Mouse (Mus musculus) Muller cell, postnatal 12 days (primary cell): ENCODE results near the gene Plekhb2.

ENCODE experiments used
- DNase-seq: peaks from one replicate; pipeline ENCODE4 v3.0.0-alpha.2; 2015; ENCODE audit errors: inconsistent ontology term

Gene Plekhb2

DNA sequence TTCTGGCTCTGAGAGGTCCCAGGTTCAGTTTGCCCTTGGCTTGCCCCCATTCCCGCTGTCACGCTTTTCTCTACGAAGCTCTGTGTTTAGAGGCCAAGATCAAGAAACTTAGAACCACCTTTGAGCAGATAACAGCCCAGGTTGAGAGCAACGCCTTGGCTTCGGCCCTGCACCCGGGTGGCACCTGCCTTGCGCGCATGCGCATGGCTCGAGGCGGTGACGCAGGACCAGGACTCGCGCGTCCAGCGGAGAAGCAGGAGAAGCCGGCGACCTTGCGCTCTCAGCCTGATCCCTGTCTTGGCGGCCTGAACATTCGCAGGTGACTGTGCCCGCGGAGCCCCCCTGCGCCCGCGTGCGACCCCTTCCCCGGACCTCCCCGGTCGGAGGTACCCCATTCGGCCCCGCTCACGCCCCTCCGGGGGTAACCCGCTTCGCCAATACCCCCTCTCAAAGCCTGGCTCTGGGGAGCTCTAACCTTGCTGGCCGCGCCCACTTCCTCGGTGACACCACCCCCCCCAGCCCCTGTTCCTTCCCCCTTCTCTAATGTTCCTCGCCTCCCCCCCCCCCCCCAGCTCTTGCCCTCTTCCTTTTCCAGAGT, at the start of gene Plekhb2:
Plekhb2 (plus strand) TSS at position 232 of the 598 bp plus-strand sequence.
- DNase-seq = peak; percentile 82

DNA sequence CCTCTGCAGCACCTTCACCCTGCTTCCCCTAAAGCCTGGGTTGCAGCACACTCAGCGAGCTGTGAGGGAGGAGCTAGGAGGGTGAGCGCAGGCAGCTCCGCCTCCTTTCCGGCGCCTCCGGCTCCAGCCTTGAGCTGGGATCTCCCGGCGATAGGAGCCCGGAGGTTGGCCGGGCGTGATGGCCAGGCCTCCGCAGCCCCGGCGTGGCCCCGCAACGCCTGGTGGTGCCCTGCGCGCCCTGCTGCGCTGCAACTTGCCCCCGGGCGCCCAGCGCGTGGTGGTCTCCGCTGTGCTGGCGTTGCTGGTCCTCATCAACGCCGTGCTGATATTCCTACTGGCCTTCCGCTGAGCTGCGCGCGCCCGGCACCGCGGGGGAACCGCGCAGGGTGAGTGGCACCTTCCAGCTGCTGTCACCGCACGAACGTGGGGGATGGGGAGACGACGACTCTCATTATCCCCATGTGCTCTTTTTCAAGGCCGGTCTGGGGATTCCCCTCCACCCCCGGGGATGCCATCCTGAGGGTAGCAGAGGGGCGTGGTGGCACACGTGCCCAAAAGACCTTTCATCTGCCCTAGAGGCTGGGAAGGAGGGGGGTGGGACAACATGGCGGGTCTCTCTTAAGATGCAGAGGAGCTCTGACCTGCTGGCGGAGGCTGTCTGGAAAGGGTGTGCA, 48.0 kb upstream of the Plekhb2 start:
- DNase-seq = peak; percentile 68

- no peak for DNase-seq
Measured at GRCm38 (mm10) chr1:34802290-34802642, 47.5 kb upstream of the Plekhb2 start.

DNA sequence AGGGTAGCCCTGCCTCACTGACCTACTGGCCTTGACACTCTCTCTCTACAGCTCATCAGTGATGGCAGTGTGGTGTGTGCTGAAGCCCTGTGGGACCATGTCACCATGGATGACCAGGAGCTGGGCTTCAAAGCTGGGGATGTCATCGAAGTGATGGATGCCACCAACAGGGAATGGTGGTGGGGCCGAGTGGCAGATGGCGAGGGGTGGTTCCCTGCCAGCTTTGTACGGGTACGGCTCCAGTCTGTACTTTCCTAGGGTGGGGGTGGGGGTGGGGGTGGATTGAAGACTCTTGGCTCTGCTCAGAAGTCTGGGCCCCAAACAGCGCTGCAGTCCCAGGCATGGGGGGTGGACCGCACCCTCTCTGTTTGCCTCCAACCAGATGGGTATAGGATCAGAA, 44.9 kb upstream of the Plekhb2 start:
- DNase-seq = no peak

- no peak for DNase-seq
Measured at GRCm38 (mm10) chr1:34805931-34806520, 43.8 kb upstream of the Plekhb2 start.

DNA sequence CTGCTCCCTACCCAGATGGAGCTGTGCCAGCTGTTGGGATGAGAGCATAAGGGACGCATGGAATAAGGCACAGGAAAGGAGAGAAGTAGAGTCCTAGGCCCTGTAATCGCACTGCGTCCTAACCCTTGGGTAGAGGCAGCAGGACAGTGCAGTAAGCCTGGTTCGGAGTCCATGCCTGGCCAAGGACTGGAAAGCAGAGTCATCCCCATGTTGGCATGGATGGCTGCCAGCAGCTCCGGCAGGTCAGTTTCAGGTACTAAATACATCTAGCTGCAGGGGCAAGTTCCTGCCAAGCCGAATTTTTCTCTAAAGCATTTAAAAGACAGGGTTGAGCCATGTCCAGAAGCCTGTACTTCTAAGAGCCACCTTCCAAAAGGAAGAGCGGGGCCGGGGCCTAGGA, 41.3 kb upstream of the Plekhb2 start:
- no peak for DNase-seq

GRCm38 (mm10) chr1:34810293-34810692, 39.5 kb upstream of the Plekhb2 start:
- no peak for DNase-seq

DNA sequence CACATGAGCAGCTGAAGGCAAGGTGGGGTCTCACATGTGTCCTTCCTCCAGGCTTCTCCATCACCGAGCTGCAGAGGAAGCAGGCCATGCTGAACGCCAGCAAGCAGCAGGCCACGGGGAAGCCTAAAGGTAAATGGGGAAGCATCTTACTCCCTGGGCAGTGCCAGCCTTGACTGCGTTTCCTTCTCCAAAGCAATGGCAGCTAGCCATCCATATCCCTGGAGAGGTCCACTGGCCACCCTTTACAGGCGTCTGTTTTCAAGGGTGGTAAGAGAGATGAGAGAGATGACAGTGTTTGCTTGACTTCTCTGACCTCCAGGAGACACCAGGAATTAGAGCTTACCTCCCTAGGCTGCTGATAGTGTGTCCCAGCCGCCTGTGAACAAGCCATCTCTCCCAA, 38.7 kb upstream of the Plekhb2 start:
- DNase-seq = no peak

DNA sequence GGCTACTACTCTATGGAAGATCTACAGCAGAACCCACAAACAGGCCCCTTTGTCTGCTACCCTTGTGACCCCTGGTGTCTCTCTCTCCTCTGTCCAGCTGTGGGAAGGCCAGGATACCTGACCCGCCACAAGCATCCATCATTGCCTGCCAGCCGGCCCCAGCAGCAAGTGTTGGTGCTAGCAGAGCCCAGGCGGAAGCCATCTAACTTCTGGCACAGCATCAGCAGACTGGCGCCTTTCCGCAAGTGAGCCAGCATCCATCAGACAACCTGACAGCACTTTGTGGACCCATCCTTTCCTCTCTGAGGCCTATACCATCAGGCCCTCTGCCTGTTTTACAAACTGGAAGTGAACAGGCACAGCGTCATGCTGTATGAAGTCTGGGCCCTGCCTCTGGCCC, 38.2 kb upstream of the Plekhb2 start:
- DNase-seq = no peak

DNA sequence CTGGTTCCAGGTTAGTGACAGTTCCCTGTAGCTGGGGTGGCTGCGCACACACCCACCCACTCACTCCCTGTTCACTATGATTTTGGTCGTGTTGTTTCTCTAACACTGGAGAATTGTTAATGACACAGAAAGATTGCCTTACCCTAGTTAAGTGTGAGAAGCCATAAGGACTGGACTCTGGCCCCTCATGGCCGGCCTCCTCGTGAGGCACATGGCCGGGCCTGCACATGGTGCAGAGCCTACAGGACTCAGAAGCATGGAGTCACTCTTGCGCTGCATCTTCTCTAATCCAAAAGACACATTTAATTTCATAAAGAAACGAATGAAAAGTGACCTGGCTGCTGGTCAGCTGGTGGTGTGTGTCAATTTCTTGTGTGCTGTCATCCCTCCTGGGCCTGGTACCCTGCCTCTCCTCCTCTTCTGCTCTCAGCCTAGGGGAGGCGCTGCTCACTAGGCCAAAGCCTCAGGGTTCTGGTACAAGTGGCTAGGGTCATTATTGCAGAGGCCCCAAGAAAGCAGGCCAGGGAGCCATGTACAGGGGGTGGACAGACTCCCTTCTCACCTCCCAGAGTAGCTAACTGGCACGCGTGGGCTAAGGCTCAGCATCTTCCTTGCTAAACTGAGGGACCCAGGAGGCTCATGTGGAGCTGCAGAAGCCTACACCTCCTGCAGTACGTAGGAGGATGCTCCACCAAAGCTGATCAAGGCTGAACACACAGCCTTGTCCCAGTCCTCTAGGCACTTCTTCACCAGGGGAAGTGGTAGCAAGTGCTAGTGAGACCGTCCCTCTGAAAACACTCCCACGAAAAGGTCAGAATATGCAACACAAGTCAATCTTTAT, 37.1 kb upstream of the Plekhb2 start:
- no peak for DNase-seq

DNA sequence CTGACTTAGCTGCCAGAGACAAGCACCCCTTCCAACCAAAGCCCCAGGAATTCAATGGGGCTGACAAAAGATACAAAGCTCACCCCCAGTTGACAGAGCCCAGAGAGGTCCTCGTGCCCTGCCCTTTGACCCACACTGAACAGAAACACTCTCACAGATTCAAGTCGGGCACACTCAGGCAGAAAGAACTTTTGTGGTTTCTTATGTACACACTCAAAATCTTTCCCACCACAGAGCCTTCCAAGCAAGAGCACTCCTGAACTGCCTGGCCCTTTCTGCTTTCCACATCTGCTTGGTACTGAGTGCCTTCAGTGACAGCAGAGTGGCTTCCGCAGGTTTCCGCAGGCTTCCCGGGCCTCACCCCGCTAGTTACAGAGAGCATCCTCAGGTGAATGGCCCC, 33.9 kb upstream of the Plekhb2 start:
- no peak for DNase-seq

GRCm38 (mm10) chr1:34819225-34819910, 30.4 kb upstream of the Plekhb2 start:
- no peak for DNase-seq

- DNase-seq = no peak
Measured at GRCm38 (mm10) chr1:34821411-34821810, 28.4 kb upstream of the Plekhb2 start.

- DNase-seq = no peak
Measured at GRCm38 (mm10) chr1:34822003-34822402, 27.8 kb upstream of the Plekhb2 start.

GRCm38 (mm10) chr1:34822746-34823145, 27.0 kb upstream of the Plekhb2 start:
- DNase-seq = no peak

- no peak for DNase-seq
Measured at GRCm38 (mm10) chr1:34823353-34823752, 26.4 kb upstream of the Plekhb2 start.

DNA sequence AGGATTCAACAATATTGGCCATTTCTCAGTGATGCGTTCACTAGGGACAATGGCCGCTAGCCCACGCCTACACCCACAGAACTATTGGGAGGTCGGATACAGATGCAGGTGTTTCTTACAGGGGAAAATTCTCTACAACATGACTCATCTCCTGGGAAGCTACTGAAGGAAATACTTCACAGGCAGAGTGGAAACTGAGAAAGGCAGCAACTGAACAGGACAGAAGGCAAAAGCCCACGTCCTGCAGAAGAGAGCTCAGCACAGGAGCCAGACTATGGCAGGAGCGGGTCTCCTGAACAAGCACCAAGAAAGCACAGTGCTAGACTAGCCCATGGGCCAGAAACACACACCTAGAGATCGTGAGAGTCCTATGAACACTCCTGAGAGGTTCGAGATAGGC, 25.6 kb upstream of the Plekhb2 start:
- DNase-seq = peak; percentile 53

- DNase-seq = no peak
Measured at GRCm38 (mm10) chr1:34825909-34826308, 23.9 kb upstream of the Plekhb2 start.

DNA sequence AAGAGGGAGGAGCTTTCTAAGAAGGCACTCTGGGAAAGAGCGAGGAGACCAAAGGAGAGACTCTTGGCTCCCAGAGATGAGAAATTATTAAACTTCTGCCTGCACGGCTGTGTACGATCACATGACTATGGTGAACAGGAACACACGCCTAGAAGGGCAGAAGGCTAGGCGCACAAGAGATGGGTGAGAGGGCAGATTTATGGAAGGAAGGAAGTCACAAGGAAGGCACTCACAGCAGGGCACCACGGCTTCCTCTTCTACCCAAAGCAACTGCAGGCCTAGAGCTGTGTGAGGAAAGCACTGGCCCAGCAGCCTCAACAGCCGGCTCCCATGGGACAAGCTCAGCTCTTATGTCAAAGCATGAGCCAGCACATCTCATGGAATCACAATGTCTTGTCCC, 21.9 kb upstream of the Plekhb2 start:
- no peak for DNase-seq

DNA sequence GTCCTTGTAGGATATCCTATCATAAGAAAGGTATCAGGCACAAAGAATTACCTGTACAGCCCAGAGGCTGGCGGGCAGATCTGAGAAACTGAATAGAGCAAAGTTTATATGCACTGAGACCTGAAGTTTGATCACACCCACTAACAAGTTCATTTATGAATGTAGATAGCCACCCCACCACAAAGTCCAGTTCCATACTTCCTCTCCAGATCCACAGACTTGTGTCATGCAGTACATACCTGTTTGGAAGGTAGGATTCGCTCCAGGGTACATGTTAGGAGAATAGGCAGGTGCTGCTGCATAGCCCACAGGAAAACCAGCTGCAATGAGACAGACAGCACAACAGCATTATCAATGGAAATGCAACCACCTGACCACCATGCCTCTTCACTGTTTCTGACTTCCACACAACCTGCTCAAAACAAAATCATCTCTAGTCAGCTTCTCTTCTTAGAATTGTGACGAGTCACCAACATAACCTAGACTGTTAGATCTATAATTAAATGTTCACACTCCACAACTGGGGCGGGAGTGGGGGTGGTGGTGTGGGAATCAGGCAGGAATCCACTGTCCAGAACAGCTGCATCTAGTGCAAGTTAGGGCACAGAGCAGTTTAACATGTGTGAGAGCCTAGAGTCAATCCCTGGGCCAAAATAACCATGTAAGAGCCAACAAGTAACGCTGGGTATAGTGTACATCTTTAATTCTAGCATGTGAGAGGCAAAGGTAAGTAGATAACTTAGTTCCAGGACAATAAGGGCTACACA, 21.1 kb upstream of the Plekhb2 start:
- DNase-seq = no peak

- DNase-seq = no peak
Measured at GRCm38 (mm10) chr1:34830934-34831333, 18.8 kb upstream of the Plekhb2 start.
